17 mouse cellular contexts compared by ENCODE assay signal in the genomic region with DNA sequence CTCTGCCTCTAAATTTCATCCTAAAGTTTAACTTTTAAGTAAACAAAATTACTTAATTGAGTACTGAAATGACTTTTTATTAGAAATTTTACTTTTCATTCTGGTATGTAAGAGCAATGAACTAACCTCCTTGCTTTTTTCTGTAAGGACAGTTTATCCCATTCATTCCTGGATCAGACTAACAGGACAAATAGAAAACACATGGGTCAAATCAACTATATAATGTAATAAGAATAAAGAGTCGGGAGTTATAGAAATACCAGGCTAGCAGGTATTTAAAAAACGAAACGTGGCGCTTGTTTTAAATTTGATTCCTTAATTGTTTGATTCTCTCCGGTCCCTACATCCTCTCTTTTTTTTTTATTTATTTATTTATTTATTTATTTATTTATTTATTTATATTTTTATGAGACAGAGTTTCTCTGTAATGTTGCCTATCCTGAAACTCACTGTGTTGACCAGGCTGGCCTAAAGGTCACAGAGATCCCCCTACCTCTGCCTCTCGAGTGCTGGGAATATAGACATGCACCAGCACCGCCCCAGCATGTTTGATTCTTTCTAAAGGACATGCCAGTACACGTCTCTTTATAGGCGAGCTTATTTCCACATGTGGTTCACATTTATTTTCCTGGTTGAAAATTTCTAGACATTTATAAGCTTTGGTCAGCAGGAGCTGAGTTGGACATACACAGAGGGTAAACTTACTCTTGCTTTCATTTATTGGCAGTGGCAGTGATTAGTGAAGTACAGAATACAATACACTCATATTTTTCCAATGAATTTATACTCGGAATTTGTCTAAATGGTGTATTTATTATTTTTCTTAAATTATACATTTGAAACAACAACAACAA.
"Had no signal": no experiment of that assay in that cellular context is flagged by ENCODE, and none has a peak within 500 bp of the region (broad histone marks: within the 10 kb centered on the region; RNA-seq: fewer than 3 reads in every experiment).

No protein-coding gene starts in this region.

- H3K9me3 ChIP-seq: lung, embryonic 15.5 days; midbrain, embryonic 12.5 days; neural tube, embryonic 12.5 days; stomach, embryonic 15.5 days had no signal

- H3K4me2 ChIP-seq: lung, embryonic 15.5 days; midbrain, embryonic 12.5 days; neural tube, embryonic 12.5 days; stomach, embryonic 15.5 days had no signal

- H3K27ac ChIP-seq: macrophage; midbrain, embryonic 12.5 days; neural tube, embryonic 12.5 days; stomach, embryonic 15.5 days; stomach, postnatal 0 days had no signal

- DNase-seq: lung, adult 2 months; lung, postnatal 14 days; lung, postnatal 36 days; midbrain, embryonic 14.5 days; right cerebral cortex, postnatal 14 days; thymus, adult 2 months; thymus, postnatal 25 days; thymus, postnatal 4 days had no signal

- ATAC-seq: lung, postnatal 0 days; midbrain, embryonic 16.5 days had no signal

- H3K4me3 ChIP-seq: lung, embryonic 15.5 days; megakaryocyte, embryonic 14.5 days; midbrain, embryonic 12.5 days; neural tube, embryonic 12.5 days; stomach, embryonic 15.5 days had no signal

- H3K9ac ChIP-seq: lung, embryonic 15.5 days; midbrain, embryonic 12.5 days; neural tube, embryonic 12.5 days; stomach, embryonic 15.5 days had no signal

- H3K4me1 ChIP-seq: megakaryocyte, embryonic 14.5 days; midbrain, embryonic 12.5 days; neural tube, embryonic 12.5 days; stomach, embryonic 15.5 days had no signal

- H3K27me3 ChIP-seq: lung, embryonic 15.5 days; megakaryocyte, embryonic 14.5 days; midbrain, embryonic 12.5 days; neural tube, embryonic 12.5 days; stomach, embryonic 15.5 days had no signal
